Mouse (Mus musculus) limb, embryonic 13.5 days (tissue): ENCODE data around the gene Med14. TPM values are rescaled to one million over a fixed set of nuclear protein-coding genes. Genes with fewer than 3 reads are reported as not detected.

Source experiments
- ATAC-seq: fragments of 200-750 bp; cut with Nextera tagmentation; 2 replicates; pipeline ENCODE4 v1.8.0; 2017; ENCODE audit warnings: low read depth, moderate number of reproducible peaks, moderate TSS enrichment; ENCODE audit not compliant: low FRiP score
- H3K27ac ChIP-seq: fragments of 300-500 bp; sonication (generic); 2 replicates; pipeline ENCODE4 v1.5.1; 2015; ENCODE audit warnings: inconsistent platforms, mild to moderate bottlenecking, moderate library complexity
- H3K27me3 ChIP-seq: fragments of 300-500 bp; sonication (generic); 2 replicates; pipeline ENCODE4 v1.6.1; 2015; ENCODE audit warnings: mild to moderate bottlenecking, inconsistent platforms
- H3K36me3 ChIP-seq: fragments of 300-500 bp; sonication (generic); 2 replicates; pipeline ENCODE4 v1.6.1; 2015; ENCODE audit warnings: inconsistent platforms, mild to moderate bottlenecking, moderate library complexity
- H3K4me1 ChIP-seq: fragments of 300-500 bp; sonication (generic); 2 replicates; pipeline ENCODE4 v1.6.1; 2015; ENCODE audit warnings: inconsistent platforms
- H3K4me2 ChIP-seq: fragments of 300-500 bp; sonication (generic); replicated peaks from 2 replicates; pipeline ENCODE4 v1.6.1; 2015; ENCODE audit warnings: inconsistent platforms, mild to moderate bottlenecking, moderate library complexity
- H3K4me3 ChIP-seq: fragments of 300-500 bp; sonication (generic); 2 replicates; pipeline ENCODE4 v1.5.1; 2015; ENCODE audit warnings: moderate library complexity, mild to moderate bottlenecking, inconsistent platforms
- H3K9ac ChIP-seq: fragments of 300-500 bp; sonication (generic); 2 replicates; pipeline ENCODE4 v1.6.1; 2015; ENCODE audit warnings: mild to moderate bottlenecking, inconsistent platforms
- H3K9me3 ChIP-seq: fragments of 300-500 bp; sonication (generic); 2 replicates; pipeline ENCODE4 v1.6.1; 2016; ENCODE audit warnings: inconsistent platforms
- WGBS: fragments of 180-500 bp; shearing (Covaris S2); methylation state at CpG from one replicate; pipeline ENCODE4 v1.1.7; 2015; 5-methylcytosine and 5-hydroxymethylcytosine counted together
- polyA plus RNA-seq: library from polyadenylated mRNA; unstranded; fragments of >200 nt; fragmentation: Nextera tagmentation; extraction: Ambion mirVana; gene quantifications from 2 replicates; pipeline ENCODE4 v1.2.1, GENCODE M21; 2015

Med14 gene
- polyA plus RNA-seq, result 11.7 and 12.5 TPM in 2 replicates

DNA sequence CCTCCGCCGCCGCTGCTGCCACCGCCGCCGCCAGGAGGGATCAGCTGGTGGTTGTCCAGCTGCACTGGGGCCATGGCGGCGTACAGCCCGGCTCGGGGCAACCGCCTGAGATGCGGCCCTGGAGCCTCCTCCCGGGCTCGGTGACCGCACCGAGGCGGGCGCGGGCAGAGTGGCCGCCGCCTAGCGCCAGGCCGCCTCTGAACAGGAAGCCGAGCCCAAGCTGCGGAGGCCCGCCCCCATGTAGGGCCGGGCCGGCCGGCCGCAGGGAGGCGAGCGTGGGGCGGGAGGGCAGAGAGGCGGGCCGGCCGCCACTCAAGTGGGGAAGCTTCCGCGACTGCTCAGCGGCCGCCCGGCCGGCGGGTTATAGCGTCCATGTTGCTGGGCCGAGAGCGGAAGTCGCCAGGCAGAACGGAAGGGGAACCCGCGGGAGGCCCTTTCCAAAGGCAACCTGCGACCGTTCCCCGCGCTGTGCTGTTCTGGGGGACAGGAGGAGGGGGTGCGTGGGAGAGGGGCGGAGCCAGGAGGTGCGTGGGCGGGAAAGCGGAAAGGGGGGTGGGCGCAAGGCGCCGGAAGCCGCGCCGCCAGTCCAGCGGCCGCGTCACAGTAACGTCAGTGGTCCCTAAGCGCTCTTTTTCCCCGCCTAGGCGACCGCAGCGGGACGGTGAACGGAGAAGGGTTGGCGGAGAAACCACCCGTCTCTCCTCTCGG lies at the start of gene Med14:
Med14 (minus strand) TSS at position 448 of the 708 bp plus-strand sequence.
- 16% methylated on average over 42 of the region's 79 CpGs for WGBS
- Histone ChIP-seq H3K4me2 (peak within 1 kb of the TSS; percentile 64), H3K4me1 (0 out of 2 replicates have a peak, but pooled peaks cover 4% of the 10 kb centered on the region), H3K9ac (peak within 1 kb of the TSS; percentile 83), H3K36me3 (no peaks in the 10 kb centered on the region), H3K9me3 (no peaks in the 10 kb centered on the region), H3K27ac (peak within 1 kb of the TSS; percentile 95), H3K4me3 (peak within 1 kb of the TSS; percentile 62), H3K27me3 (peaks cover 17% of the 10 kb centered on the region)
- ATAC-seq, result peak; percentile 96

- ATAC-seq, result no peak
- no peaks in the 10 kb centered on the region for H3K4me1 ChIP-seq
- no peak overlapping the region for H3K4me3 ChIP-seq
- H3K4me2 ChIP-seq, result no peak overlapping the region
- H3K36me3 ChIP-seq, result no peaks in the 10 kb centered on the region
- no peak overlapping the region for H3K27ac ChIP-seq
- H3K9me3 ChIP-seq, result no peaks in the 10 kb centered on the region
- H3K27me3 ChIP-seq, result no peaks in the 10 kb centered on the region
- no peak overlapping the region for H3K9ac ChIP-seq
- 68% methylated on average over 4 of the region's 4 CpGs for WGBS
These were observed 38.7 kb upstream of the Med14 start for GRCm38 (mm10) chrX:12800559-12800958.

GRCm38 (mm10) chrX:12794842-12795241 lies 33.0 kb upstream of the Med14 start:
- H3K4me3 ChIP-seq, result no peak overlapping the region
- H3K27ac ChIP-seq, result no peak overlapping the region
- H3K36me3 ChIP-seq, result no peaks in the 10 kb centered on the region
- no peak overlapping the region for H3K9ac ChIP-seq
- H3K27me3 ChIP-seq, result no peaks in the 10 kb centered on the region
- ATAC-seq, result no peak
- H3K4me2 ChIP-seq, result no peak overlapping the region
- WGBS, result 49% methylated on average over 2 of the region's 2 CpGs
- no peaks in the 10 kb centered on the region for H3K9me3 ChIP-seq
- no peaks in the 10 kb centered on the region for H3K4me1 ChIP-seq

GRCm38 (mm10) chrX:12791674-12792340 lies 29.9 kb upstream of the Med14 start:
- Histone ChIP-seq H3K27me3 (no peaks in the 10 kb centered on the region), H3K9me3 (no peaks in the 10 kb centered on the region), H3K36me3 (no peaks in the 10 kb centered on the region), H3K9ac (no peak overlapping the region), H3K4me2 (no peak overlapping the region), H3K27ac (no peak overlapping the region), H3K4me1 (no peaks in the 10 kb centered on the region), H3K4me3 (no peak overlapping the region)
- 83% methylated on average over 4 of the region's 4 CpGs for WGBS
- ATAC-seq, result no peak

DNA sequence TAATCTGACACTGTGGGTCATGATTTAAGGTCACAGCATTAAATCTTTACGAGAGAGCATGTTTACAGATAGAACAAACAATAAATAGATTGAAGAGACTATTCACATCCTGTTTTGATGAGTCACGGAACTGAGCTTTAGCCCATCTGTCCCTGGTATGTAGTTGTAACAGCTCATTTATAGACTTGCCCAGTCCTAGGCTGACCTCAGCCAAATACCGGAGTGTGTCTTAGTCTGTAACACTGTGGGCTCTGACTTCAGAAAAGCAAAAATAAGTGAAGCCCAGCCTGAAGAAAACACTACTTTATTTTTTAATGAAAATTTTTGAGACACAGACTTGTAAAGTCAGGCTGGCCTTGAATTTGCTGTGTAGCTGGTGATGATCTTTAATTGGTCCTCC lies 11.4 kb upstream of the Med14 start:
- WGBS, result 67% methylated on average over 3 of the region's 3 CpGs
- Histone ChIP-seq H3K9ac (no peak overlapping the region), H3K9me3 (no peaks in the 10 kb centered on the region), H3K4me1 (no peaks in the 10 kb centered on the region), H3K36me3 (no peaks in the 10 kb centered on the region), H3K4me3 (no peak overlapping the region), H3K4me2 (no peak overlapping the region), H3K27ac (no peak overlapping the region), H3K27me3 (no peaks in the 10 kb centered on the region)
- ATAC-seq, result no peak

DNA sequence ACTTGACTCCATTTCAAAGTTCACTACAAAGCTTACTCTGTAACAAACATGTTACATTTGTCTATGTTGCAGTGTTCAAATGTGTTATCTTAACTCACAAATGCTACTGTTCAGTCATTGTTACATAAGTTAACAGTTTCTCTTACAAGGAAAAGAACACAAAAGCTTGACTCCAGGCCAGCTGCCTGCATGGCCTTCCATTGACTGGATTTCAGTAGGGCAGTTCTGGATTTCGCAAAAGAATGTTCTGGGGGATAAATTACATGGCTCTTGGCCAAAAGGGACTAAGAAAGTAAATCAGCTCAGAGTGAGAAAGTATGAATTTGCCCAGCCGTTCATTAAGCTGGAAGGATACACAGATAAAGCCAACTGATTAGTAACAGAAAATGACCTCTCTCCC lies 9.7 kb upstream of the Med14 start:
- Histone ChIP-seq H3K9me3 (no peaks in the 10 kb centered on the region), H3K4me3 (no peak overlapping the region), H3K36me3 (no peaks in the 10 kb centered on the region), H3K27ac (no peak overlapping the region), H3K4me1 (no peaks in the 10 kb centered on the region), H3K27me3 (no peaks in the 10 kb centered on the region), H3K4me2 (no peak overlapping the region), H3K9ac (no peak overlapping the region)
- 54% methylated on average over 2 of the region's 2 CpGs for WGBS
- ATAC-seq, result no peak

GRCm38 (mm10) chrX:12768571-12768970 lies 6.7 kb upstream of the Med14 start:
- Histone ChIP-seq H3K4me3 (no peak overlapping the region), H3K4me2 (no peak overlapping the region), H3K36me3 (no peaks in the 10 kb centered on the region), H3K27me3 (no peaks in the 10 kb centered on the region), H3K4me1 (no peaks in the 10 kb centered on the region), H3K9me3 (no peaks in the 10 kb centered on the region), H3K27ac (no peak overlapping the region), H3K9ac (no peak overlapping the region)
- no peak for ATAC-seq
- WGBS, result 56% methylated on average over 3 of the region's 3 CpGs

DNA sequence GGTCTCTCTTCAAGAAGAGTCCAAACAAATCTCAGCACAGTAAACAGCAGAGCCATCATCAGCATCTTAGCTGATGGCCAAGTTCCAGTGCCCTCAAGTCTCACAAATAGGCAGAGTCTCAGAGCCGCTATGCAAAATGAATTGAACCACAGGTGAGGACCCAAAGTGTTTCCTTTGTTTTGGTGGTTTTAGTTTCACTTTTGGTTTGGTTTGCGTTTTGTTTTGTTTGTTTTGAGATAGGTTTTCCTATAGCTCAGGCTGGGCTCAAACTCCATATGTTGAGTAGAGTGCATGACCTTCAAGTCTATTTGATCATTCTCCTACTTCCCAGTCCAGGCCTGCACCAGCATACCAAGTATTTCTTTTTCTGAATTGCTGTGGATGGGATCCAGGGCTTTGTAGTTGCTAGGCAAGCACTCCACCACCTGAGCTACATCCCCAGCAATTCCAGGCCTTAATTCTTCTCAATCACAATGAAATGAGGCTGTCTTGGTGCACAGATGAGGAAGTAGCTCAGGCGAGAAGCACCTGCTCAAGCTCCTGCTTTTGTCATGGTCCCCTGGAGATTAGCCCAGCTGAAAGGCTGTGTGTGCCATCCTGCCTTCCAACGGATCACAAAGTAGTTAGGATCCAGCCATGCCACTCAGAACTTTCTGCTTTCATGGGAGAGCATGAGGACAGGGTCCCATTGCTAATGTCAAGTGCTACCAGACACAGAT lies 5.1 kb upstream of the Med14 start:
- 71% methylated on average over 4 of the region's 4 CpGs for WGBS

DNA sequence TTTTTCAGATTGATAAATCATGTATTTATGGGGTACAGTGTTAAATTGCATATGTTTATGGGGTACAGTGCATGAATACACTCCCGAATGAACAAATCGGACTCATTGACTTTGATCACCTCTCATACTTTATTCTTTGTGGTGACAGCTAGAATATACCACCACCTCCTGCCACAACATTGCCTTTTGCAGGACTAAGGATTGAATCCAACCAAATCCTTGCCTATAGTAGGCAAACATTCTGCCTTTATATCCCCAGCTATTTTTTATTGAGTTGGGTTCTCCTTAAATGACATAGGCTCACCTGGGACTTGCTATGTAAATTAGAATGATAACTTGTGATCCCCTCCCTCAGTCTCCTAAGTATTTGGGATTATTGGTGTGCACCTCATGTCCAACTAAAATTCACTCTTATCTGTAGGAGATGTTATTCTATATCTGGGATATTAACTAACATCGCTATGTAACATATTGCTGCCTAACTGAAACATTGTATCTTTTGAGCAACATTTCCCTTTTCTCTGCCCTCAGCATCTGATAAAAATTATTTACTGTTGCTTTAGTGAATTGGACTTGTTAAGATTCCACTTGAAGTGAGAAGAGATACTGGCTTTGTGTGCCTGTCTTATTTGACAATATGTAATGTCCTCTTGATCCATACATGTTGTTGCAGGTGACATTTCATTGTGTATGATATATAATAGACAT lies 1.4 kb upstream of the Med14 start:
- 70% methylated on average over 3 of the region's 3 CpGs for WGBS
- Histone ChIP-seq H3K36me3 (no peaks in the 10 kb centered on the region), H3K4me1 (0 out of 2 replicates have a peak, but pooled peaks cover 4% of the 10 kb centered on the region), H3K9ac (peak overlapping the region; percentile 83), H3K9me3 (no peaks in the 10 kb centered on the region), H3K4me3 (peak overlapping the region; percentile 62), H3K27ac (peak overlapping the region; percentile 95; the same call in 1 of the 2 replicates), H3K27me3 (peaks cover 17% of the 10 kb centered on the region), H3K4me2 (peak overlapping the region; percentile 64)
- no peak for ATAC-seq

More for the DNA sequence above, 5.1 kb upstream of the Med14 start:
- Histone ChIP-seq H3K27ac (no peak overlapping the region), H3K27me3 (peaks cover 7% of the 10 kb centered on the region), H3K4me1 (no peaks in the 10 kb centered on the region), H3K4me3 (no peak overlapping the region), H3K9ac (no peak overlapping the region), H3K36me3 (no peaks in the 10 kb centered on the region), H3K4me2 (no peak overlapping the region), H3K9me3 (no peaks in the 10 kb centered on the region)
- no peak for ATAC-seq

DNA sequence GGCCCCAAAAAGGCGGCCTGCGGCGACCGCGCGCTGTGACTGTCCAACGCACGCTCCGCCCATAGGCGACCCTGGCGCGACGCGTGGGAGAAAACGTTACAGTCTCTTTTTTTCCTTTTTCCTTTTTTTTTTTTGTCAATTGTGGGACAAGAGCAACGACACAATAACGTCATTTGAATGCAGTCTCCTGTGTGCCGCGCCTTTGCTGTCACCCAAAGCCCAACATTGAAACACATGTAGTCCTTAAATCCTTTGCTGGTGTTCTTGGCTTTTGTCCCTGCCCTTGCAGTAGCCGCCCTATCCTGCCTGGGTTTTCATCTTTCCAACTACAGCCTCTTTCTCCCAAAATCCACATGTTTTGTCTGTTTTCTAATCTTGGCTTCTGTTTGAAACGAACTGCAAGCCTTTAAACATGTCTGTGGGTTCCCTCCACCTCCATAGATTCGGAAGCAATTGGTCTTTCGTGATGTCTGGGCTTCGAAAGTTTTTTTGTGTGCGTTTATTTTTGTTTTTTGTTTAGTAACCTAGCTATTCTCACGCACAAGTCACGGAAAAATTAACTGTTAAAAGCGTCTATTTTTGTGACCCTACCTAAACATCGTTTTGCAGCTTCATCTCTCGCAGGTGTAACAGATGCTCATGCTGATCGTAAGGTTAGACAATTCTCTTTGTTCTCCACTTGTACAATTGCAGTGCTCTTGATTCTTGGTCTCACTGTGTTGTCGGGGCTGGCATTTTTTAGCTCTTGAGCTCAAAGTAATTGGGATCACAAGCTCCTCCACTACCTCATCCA lies 657 bp upstream of the Med14 start:
- H3K4me3 ChIP-seq, result peak overlapping the region; percentile 62
- H3K9ac ChIP-seq, result peak overlapping the region; percentile 83
- peak overlapping the region; percentile 95 for H3K27ac ChIP-seq
- H3K36me3 ChIP-seq, result no peaks in the 10 kb centered on the region
- H3K9me3 ChIP-seq, result no peaks in the 10 kb centered on the region
- H3K27me3 ChIP-seq, result peaks cover 17% of the 10 kb centered on the region
- H3K4me1 ChIP-seq, result 0 out of 2 replicates have a peak, but pooled peaks cover 4% of the 10 kb centered on the region
- ATAC-seq, result no peak
- 15% methylated on average over 27 of the region's 32 CpGs for WGBS
- H3K4me2 ChIP-seq, result peak overlapping the region; percentile 64

GRCm38 (mm10) chrX:12761259-12761625 lies 631 bp downstream of the Med14 start:
- peak overlapping the region; percentile 83 for H3K9ac ChIP-seq
- H3K27ac ChIP-seq, result peak overlapping the region; percentile 95
- H3K36me3 ChIP-seq, result no peaks in the 10 kb centered on the region
- 0 out of 2 replicates have a peak, but pooled peaks cover 4% of the 10 kb centered on the region for H3K4me1 ChIP-seq
- H3K9me3 ChIP-seq, result no peaks in the 10 kb centered on the region
- peak overlapping the region; percentile 62 for H3K4me3 ChIP-seq
- peaks cover 17% of the 10 kb centered on the region for H3K27me3 ChIP-seq
- WGBS, result 5% methylated on average over 19 of the region's 25 CpGs
- peak overlapping the region; percentile 64 for H3K4me2 ChIP-seq
- no peak; the same call in 1 of the 2 replicates for ATAC-seq
